Mouse (Mus musculus): ENCODE results near the gene Fam160b1.

GRCm38 (mm10) chr19:57315013-57315565 lies 45.4 kb upstream of the Fam160b1 start:
- no peak for TF ChIP-seq MAFK (IDR thresholded peaks at IDR 0.05; ENCODE audit: insufficient read depth, low read depth, low read length)
- no peak for TF ChIP-seq ZNF384 (IDR thresholded peaks at IDR 0.05; ENCODE audit: low read depth, low read length)
- TF ChIP-seq HCFC1 (IDR thresholded peaks at IDR 0.05; ENCODE audit: borderline replicate concordance, insufficient read depth, low read length) = no peak

Measured in ES-E14 (cell line).